Mouse (Mus musculus) mature B cell (primary cell): ENCODE data around the gene Gm5269.

Experiments
- in situ Hi-C: fragments of 300-500 bp; cut with MboI; formaldehyde crosslinking; loops from 2 replicates; pipeline ENCODE4 v1.14.3; 2019

The Gm5269 gene

DNA sequence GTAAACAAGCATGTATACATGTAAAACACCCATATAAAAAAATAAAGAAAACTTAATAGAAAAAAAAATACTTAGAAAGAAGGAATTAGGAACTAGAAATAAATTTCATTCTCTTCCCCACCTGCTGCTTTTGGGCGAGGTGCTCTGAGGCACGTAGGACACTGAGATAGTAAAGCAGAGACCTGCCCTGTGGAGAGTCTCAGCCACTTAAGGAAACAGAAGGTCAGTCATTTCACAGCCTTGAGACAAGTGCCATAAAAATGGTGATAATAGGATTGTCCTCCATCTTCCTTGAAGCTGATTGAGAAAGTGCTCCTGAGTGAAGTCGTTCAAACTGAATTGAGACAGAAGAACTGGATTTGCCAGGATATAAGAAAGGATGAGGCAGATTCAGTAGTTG lies 12.6 kb downstream of the Gm5269 start:
- in situ Hi-C loops = no loop called here

DNA sequence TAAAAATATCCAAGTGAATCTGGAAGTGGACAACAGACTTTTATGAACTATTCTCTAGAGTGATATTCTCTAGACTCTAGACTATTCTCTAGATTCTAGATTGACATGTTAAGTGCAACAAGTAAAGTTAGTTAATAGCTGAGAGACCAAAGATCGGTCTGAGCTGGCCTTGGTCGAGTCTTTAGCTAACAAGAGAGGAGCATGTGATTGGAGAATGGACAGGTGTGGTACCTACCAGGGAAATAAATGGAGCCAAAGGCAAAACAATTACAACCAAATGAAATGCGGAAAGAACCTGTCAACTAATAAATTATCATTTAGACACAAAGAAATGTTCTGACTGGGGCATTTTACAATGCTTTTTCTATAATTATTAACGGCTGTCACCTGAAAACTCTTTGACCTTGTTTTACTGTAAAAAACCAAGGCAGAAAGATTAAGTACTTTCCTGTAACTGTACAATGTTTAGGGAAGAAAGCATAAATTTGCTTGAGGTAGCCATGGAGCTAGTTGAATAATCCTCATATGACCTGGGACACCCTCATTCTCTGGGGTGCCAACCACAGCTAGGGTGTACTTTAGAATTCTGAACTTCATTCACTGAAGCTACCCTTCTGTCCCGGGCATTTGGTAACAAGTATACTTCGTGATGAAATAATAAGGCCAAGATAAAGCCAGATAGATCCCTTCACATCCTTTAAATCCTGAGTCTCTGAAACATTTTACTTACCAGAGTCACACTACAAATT lies 13.4 kb downstream of the Gm5269 start:
- in situ Hi-C loops = no loop called here

DNA sequence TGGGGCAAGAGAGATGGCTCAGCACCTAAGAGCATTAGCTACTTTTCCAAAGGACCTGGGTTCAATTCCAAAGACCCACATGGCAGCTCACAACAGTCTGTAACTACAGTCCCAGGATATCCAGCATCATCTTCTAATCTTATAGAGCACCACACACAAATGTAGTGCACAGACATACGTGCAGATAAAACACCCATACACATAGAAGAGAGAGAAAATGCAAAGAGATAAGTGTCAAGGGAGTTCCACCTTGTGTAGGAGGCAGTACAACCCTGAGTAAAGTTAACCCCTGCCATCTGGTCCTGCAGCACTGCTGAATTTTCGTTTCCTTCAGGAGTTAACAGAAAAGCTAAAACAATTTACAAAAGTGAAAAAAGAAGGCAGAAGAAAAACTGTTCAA lies 14.4 kb downstream of the Gm5269 start:
- in situ Hi-C loops = no loop called here

DNA sequence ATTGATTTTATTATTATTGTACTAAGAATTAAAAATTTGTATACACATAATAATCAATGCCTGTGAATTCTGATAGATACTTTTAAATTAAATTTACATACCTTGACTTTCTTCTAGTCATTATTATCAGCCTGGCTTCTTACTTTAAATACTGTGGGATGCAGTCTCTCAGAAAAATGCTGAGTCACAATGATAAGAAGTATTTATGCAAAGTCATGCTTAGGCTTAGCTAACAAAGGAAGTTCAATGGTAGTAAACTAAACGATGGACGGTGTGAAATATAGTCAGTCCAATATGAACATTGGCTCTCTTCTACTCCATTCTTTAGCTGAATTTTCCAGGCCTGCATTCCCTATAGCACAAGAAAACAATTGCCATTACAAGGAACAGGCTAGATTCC lies 16.8 kb downstream of the Gm5269 start:
- in situ Hi-C loops = no loop called here

DNA sequence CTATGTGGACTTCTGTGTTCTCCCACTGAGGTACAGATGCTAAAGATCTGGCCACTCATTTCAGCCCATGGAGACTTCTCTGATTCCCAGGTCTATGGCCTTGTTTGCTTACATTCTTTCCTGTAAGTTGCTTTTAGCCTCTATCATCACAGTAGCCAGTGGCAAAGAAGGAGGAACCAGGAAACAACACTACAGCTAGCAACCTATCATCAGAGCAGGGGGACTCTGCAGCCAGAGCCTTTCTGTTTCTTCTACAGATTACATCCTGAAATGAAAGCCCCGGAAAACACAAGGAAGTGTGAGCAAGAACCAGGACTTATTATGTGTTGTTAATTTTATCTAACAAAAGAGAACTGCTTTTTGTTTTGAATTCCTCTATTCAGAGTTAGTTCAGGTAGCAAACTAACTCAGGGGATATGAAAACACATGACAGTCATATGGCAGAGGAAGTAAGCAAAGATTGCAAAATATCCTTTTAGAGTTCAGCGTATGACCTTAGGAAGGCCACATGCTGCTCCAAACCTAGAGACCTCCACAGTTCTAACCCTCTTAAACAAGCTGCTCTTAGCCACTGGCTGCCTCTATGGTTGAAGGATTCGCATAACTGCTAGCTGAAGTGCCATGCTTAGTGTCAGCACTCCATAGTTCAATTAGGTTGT lies 21.5 kb downstream of the Gm5269 start:
- in situ Hi-C loops = no loop called here

DNA sequence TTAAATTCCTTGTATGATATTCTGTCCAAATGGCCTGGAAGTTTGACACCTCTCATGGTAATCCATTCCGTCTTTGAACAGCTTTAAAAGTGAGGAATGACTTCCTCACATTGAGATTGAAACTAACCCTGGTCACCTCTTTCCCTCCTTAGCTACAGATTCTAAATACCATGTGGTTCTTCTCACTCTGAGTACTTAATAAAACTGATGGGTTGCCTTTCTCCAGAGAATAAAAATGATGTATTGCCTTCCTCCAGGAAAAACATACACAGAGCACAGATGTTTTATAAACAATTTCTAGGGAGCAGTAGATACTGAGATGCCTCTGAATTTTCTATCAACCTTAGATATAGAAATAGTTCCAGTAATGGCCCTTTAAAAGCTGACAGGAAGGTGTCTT lies 22.0 kb downstream of the Gm5269 start:
- in situ Hi-C loops = no loop called here

DNA sequence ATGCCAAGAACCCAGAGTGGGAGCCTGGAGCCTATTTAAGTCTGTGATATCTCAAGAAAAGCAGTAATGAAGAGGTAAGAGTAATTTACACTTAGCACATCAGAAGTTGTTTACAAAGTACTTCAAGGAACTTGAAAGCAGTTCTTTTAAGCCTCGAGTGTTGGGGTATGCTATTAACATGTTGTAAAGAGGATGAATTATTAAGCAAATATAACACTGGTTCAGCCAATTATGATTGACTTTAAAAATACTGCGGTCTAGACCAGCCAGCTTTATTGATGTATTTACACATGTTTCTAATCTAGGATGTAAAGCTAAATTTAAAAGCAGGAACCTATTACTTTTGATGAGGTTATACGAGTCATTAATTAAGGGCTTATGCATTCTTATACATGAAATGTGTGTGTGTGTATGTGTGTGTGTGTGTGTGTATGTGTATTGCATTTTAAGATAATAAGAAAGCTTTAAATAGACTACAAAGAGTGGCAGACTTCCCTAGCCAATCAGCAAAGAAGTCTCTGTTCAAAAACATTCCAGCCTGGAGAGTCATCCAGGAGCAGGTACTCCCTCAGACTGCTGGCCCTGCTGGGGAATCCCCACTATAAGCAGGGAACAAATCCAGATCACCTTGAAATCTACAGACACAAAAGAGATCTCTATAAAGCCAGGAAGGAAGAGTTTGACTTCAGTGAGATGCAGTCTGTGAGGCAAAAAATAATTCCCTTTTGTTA lies 23.6 kb downstream of the Gm5269 start:
- in situ Hi-C loops = no loop called here

DNA sequence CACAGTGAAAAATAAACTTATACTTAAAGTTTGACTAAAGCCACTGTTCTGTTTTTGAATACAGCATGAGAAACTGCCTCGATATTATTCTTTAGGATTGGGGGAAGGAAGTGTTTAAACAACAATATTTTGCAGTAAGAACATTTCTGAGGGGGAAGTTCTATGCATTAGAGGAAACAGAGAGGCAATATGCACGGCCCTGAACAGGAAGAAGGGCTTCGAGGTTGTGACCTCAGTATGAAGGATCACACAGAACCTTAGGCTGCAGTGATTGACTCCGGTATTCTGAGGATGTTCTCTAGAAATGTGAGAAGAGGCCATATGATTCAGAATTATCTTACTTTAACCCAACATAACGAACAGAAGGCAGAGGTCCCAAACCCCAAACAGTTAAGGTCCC lies 24.3 kb downstream of the Gm5269 start:
- in situ Hi-C loops = no loop called here

DNA sequence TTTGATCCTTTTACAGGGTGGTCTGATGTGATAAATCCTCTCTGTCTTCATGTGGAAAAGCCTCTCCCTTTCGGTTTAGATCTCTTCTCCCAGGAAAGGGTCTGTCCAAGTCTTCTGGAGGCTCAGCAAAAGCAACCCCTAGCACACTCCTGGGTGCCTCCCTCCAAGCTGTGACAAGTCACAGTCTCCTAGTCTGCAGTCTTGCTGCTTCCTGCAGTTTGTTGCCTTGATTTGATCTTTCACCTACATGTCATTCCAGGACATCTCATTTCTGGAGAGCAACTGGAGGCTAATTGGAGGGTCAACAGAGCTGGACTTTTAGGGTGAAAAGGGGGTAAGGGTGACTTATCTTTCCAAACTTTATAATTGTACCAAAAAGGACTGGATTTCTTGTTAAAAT lies 24.8 kb downstream of the Gm5269 start:
- in situ Hi-C loops = no loop called here

DNA sequence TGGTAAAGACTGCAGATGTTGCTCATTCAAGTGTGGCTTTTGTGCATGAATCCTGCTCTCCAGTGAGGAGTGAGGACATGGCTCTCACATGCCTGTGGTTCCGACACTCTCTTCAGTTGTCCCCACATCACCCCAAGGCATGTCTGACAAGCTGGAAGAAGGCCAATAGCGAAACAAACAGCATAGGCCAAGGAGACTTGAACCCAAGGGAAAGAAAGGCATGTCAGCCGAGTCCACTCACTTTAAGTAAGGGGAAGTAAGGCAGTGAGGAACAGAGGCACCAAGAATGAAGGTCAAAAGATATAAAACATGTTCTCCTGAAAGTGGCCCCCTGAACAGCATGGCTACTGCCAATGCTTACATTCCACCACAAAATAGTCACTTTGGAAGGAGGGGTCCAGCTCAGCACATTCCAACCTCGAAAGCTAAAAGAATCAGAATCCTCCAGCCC lies 25.5 kb downstream of the Gm5269 start:
- in situ Hi-C loops = no loop called here

DNA sequence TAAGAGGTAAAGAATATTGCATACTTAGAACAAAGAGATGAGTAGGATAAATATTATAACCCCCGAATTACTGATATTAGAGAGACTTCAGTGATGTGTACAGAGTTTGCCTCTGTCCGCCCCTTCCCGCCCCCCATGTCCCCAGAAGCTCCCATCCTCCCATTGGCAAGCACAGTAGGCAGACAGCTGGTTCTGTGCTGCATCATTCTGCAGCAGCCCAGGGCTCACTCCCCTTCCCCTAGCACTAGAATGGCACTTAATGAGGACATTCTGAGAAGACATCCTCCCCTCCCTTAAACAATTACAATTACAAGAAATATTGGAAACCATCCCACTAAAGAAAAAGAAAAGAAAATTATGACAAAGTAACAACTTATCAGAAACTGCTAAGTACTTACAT lies 26.4 kb downstream of the Gm5269 start:
- in situ Hi-C loops = no loop called here

DNA sequence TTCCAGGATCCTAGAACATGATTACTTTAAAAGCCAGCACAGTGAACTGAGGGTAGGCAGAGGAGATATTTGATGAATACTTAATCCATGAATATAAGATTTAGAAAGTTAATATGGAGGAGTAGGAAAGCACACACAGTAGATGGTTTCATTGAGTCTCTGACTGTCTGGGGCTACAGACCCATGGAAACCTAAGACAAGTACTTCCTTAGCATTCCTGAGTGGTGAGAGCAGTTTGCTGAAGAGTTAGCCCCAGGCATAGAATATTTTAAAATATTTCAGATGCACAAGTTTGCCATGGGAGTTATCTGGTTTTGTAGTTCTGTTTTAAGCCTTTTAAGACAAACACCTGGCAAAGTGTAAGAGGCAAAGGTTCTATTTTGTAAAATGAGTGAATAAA lies 28.9 kb downstream of the Gm5269 start:
- in situ Hi-C loops = no loop called here

DNA sequence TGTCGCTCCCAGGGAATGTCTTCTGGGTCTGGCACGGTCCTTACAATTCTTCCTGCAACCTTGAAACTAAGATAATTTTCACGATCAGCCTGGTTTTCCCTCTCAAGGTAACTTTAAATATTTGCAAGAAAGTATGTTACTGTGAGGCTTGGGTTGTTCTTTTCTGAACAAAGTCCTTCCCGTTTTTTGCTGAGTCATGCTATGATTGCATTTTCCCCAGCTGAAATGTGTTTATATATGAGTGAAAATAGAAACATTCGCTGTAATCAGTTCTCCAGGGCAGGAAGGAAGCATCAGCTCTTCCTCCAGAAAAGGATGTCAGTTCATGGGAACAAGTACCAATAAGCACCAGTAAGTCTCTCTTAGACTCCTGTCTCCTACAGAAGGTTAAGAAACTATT lies 29.7 kb downstream of the Gm5269 start:
- in situ Hi-C loops = no loop called here

DNA sequence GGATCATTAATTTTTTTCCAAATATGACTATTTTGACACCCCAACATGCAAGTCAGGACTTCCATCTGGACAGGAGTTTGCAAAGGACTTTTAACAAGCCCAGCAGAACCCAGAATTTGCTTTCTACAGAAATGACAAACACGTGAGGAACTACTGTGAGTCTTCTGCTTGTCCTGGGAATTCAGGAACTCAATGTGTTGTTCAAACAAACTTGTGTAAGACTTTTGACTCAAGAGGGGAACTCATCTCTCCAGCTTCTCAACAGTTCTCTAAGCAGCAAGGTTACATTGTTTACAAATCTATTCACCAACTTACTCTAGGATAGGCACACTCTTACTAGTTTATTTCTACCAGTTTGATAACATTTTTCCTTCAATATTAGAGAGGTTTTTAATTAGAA lies 32.0 kb downstream of the Gm5269 start:
- in situ Hi-C loops = no loop called here

DNA sequence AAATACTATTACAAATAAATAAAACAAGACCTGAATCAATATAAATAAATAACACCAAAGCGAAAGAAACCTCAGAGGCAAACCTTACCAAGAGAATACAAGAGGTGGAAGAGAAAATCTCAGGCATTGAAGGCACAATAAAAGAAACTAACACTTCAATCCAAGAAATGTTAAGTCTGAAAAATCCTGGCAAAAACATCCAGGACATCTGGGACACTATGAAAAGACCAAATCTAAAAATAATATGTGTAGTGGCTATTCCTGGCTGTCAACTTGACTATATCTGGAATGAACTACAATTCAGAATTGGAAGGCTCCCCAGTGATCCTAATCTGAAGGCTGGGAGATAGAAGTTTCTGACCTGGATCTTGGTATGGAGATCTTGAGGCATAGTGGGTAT lies 44.6 kb downstream of the Gm5269 start:
- in situ Hi-C loops = no loop called here
